Mouse (Mus musculus) CH12F3 (cell line): ENCODE data around the gene Coch.
"Not testable (repeated sequence)": the region's sequence is repeated elsewhere in the genome, so short reads cannot be mapped to it uniquely, and the experiment has no call there.

Experiments
- in situ Hi-C: fragments of 300-500 bp; cut with MboI; formaldehyde crosslinking; loops from 2 replicates; pipeline ENCODE4 v1.14.3; 2020; ENCODE audit warnings: low sequenced_read_pairs

Coch gene

DNA sequence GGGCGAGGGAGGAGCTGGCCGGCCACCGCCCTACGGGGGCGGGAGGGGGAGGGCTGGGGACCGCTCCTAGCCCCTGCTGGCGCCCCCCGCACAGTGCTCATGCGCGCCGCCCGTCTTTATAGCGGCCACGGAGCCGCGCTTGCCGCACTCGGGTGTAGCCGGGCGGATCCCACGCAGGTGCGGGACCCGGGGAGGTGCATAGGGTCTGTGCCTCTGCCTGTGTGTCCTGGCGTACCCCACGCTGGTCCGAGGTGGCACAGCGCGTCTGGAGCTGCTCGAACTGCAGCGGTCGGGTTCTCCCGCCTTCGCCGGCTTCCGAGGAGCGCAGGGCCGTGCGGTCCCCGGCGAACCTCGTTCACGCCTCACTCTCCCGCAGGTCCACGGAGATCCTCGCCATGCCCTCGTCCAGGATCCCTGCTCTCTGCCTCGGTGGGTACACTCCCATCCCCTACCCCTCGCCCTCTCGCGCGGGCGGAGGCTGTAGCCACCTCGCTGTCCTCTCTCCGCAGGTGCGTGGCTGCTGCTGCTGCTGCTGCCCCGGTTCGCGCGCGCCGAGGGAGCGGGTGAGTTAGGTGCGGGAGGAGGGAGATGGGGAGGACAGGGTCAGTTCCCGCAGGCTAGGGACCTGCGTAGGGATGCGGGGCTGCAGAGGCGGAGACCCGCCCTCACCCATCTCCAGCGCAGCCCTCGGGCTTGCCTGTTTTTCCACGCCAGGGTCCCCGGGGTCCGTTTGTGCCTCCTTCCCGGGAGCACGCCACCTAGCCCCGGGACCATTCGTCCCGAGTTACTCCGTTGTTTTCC is at the start of gene Coch:
Gene Coch, plus strand, starts transcription at position 113 of the 801 bp plus-strand sequence.
- in situ Hi-C loops: no loop called here

- in situ Hi-C loops: no loop called here
Observed at GRCm38 (mm10) chr12:51543402-51543960, 49.7 kb upstream of the Coch start.

DNA sequence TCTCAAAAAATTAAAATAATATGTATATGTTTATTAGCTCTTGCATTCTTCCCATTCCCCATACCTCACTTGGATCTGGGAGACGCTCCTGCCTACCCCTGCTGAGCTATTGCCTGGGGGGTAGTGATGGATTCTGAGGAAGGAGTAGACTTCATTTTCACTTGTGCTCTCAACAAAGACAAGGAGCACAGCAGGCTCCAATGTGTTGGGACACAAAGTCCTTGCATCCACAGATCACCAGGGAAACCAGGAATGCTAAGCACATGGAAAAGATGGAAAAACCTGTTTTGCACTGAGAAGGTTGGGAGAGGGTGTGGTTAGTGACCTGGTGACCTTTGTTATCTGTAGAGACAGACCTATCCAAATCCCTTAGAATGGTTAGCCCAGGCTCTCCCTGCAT is 38.1 kb upstream of the Coch start:
- in situ Hi-C loops: no loop called here

DNA sequence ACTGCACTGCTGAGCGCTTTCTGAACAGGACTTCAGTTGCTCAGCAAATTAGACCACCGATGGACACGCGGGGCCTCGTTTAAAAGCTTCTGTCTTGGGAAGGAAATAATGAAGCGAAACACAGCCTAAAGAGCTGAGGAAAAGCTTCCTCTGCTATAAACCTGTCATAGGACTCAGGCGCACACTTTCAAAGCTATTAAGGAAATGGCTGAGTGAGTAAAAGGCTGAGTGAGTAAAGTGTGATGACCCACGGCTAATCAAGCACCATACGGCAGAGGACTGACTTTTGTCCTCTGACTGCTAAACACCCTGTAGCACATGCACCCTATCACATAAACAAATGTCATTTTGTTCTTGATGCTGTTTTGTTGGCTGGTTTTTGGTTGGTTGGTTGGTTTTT is 31.7 kb upstream of the Coch start:
- in situ Hi-C loops: no loop called here

DNA sequence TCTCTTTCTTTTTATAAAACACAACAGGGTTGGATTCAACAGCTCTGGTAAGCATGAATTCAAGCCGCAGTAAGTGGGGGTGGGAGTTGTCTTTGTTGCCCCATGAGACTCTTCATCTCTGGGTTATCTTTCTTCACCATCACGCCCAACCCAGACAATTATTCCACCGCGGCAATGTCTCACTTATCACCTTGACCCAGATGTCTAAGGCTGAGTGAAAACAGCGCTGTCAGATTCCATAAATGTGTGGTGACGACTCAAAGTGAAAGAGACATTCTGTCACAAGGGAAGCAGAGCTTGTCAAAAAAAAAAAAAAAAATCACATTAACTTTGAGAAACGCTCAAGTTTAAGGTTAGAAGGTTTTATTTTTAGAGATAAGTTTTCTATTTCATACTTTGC is 25.9 kb upstream of the Coch start:
- in situ Hi-C loops: no loop called here

DNA sequence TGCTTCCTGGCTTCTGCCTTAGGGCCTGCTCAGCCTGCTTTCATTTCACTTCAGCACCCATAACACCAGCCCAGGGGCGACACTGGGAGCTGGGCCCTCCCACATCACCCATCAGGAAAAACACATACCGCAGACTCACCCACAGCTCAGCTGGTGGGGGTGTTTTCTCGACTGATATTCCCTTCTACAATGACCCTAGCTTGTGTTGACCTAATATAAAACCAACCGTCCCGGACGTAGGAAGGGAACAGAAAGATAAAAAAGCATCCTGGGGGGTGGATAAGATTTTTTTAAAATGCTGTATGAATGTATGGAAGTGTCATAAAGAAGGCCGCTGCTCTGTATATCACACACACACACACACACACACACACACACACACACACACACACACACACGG is 23.7 kb upstream of the Coch start:
- in situ Hi-C loops: no loop called here

DNA sequence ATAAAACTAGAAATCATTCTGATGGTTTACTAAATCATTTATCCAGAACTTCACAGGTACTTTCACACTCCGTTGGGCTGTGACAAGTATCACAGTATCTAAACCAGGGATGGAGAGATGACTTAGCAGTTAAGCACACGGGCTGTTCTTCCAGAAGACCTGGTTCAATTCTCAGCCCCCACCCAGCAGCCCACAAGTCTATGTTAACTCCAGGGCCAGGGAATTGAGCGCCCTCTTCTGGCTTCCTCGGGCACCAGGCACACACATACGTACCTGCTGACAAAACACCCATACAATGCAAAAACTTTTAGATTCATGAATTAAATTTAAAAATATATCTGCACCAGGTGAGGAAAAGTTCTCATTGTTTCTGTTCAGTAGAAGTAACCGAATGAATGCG is 23.2 kb upstream of the Coch start:
- in situ Hi-C loops: no loop called here

DNA sequence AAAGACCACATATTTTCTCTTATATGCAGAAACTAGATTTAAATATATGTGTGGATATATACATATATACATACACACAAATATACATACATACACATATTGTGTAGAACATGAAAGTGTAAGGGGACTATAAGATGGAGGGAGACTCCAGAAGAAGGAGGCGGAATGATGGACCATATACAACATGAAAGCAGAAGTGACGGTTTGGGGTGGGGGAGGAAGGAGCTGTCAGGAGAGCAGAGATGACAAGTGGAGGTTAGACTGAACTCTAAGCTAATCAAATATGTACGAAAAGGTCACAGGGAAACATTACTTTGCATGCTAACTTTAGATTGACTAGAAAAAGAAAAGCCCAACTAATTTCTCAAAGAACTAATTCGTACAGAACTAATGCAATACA is 20.5 kb upstream of the Coch start:
- in situ Hi-C loops: no loop called here

DNA sequence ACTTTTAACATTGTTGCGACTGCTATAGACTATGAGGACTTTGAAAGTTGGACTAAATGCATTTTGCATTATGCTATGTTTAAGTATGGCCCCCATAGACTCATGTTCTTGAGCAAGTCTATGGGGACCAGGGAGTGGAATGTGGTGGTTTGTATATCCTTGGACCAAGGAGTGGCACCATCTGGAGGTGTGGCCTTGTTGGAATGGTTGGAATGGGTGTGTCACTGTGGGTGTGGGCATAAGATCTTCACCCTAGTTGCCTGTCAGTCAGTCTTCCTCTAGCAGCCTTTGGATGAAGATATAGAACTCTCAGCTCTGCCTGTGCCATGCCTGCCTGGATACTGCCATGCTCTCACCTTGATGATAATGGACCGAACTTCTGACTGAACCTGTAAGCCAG is 15.3 kb upstream of the Coch start:
- in situ Hi-C loops: not testable (repeated sequence)

GRCm38 (mm10) chr12:51589263-51589662 is 3.9 kb upstream of the Coch start:
- in situ Hi-C loops: no loop called here

GRCm38 (mm10) chr12:51591921-51592320 is 1.2 kb upstream of the Coch start:
- in situ Hi-C loops: no loop called here

DNA sequence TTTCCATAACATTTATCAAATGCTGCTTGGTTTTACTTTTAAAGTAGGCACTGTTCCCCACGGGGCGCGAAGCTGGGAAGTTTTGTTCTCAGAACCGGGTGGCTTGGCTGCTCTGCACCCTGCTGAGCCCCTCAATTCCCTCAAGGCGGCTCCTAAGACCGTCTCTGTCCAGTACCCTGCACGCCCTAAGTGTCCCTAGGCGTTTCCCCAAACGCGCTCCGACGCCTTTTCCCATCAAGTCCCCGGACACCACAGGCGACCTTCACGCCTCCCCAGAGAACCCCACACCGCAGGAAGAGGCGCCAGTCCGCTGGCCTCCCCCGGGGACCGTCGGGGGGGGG is 283 bp upstream of the Coch start:
- in situ Hi-C loops: no loop called here

GRCm38 (mm10) chr12:51594030-51594470 is 909 bp downstream of the Coch start:
- in situ Hi-C loops: no loop called here

DNA sequence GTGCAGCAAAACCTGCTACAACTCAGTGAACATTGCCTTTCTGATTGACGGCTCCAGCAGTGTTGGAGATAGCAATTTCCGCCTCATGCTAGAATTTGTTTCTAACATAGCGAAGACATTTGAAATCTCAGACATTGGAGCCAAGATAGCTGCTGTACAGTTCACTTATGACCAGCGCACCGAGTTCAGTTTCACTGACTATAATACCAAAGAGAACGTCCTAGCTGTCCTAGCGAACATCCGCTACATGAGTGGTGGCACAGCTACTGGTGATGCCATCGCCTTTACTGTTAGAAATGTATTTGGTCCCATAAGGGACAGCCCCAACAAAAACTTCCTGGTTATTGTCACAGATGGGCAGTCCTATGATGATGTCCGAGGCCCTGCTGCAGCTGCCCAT is 10.2 kb downstream of the Coch start:
- in situ Hi-C loops: loop anchor here (25.0 kb wide), 1 partner anchor 191 kb away; no protein-coding TSS in a partner anchor

DNA sequence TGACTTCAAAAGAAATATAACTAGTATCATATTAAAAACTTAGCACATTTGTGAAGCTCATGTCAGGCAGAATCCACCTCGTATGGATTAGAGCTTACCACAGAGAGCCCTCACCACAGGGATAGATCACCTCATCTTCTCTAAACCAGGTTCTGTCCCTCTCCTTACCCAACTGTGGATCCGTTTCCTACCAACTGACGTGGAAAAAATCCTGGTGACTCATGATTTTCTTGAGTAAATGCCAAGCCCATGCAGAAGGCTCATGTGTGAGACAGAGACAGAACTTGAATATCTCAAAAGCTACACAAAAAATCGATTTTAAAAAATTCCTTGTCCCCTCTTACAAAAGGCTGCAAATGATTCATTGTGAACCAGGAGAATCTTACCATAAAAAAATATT is 13.0 kb downstream of the Coch start:
- in situ Hi-C loops: loop anchor here (25.0 kb wide), 1 partner anchor 194 kb away; no protein-coding TSS in a partner anchor

DNA sequence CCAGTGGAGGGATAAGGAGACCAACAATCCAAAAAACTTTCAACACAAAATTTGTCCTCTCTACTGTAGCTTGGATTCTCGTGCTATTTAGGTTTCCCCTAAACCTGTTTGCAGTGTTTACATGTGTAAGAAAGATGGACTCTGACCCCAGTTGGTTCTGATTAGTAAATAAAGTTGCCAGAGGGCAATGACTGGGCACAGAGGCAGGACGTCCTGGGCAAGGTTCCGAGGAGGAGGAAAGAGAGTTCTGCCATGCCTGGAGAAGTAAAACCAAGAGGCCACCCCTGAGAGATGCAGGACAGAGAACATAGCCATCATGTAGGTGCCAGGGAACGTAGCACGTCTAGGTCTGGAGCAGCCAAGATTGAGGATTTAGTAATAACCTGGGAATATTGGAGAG is 19.2 kb downstream of the Coch start:
- in situ Hi-C loops: loop anchor here (25.0 kb wide), 1 partner anchor 200 kb away; no protein-coding TSS in a partner anchor

GRCm38 (mm10) chr12:51620572-51620971 is 27.4 kb downstream of the Coch start:
- in situ Hi-C loops: loop anchor here (25.0 kb wide), 1 partner anchor 208 kb away; no protein-coding TSS in a partner anchor

- in situ Hi-C loops: loop anchor here (25.0 kb wide), 1 partner anchor 209 kb away; no protein-coding TSS in a partner anchor
Observed at GRCm38 (mm10) chr12:51621161-51621560, 28.0 kb downstream of the Coch start.

- in situ Hi-C loops: loop anchor here (25.0 kb wide), 1 partner anchor 211 kb away; no protein-coding TSS in a partner anchor
Observed at GRCm38 (mm10) chr12:51622670-51623365, 29.7 kb downstream of the Coch start.

GRCm38 (mm10) chr12:51623366-51623694 is 30.2 kb downstream of the Coch start:
- in situ Hi-C loops: loop anchor here (25.0 kb wide), 1 partner anchor 211 kb away; no protein-coding TSS in a partner anchor

DNA sequence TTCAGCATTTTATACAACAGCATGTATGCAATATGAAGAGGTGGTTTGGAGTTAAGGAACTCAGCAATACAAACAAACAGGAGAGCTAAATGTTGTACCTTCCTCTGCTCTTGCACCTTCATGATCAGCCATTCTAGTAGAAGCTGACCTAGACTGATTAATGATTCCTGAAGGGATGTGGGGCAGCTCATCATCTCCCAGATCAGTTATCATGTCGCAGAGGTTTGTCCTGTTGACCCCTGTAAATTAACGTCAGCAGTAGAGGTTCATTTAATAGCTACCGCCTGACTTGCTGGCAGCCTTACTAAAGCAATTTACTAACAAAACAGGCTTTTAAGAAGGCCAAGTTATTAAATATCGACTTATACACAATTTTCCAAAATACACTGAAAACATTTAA is 40.3 kb downstream of the Coch start:
- in situ Hi-C loops: no loop called here

DNA sequence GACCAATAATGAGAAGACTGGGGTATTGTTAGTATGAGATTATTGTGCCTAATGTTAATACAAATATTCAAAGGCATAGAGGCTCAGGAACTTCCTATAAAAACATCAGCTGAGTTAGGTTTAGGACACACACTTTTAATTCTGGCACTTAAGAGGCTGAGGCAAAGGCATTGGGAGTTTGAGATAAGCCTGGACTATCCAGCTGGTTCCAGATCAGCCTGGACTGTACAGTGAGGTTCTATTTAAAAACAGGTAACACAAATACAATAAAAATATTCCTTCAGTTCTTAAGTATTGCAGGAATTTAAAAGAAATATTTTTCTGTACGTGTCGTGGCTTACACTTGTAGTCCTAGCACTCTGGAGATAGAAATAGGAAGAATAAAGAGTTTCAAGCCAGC is 43.1 kb downstream of the Coch start:
- in situ Hi-C loops: no loop called here
